Mouse (Mus musculus) heart, embryonic 12.5 days (tissue): Measurements from ENCODE around the gene Pla2g4b. TPM values are rescaled to one million over a fixed set of nuclear protein-coding genes. Genes with fewer than 3 reads are reported as not detected.

Experiments
- ATAC-seq: fragments of 200-750 bp; cut with Nextera tagmentation; 2 replicates; pipeline ENCODE4 v1.8.0; 2017; ENCODE audit warnings: moderate TSS enrichment, moderate library complexity; ENCODE audit not compliant: insufficient number of reproducible peaks, low FRiP score
- H3K27ac ChIP-seq: fragments of 300-500 bp; sonication (generic); 2 replicates; pipeline ENCODE4 v1.5.1; 2016; ENCODE audit warnings: mild to moderate bottlenecking, moderate library complexity; ENCODE audit not compliant: poor library complexity, severe bottlenecking
- H3K27me3 ChIP-seq: fragments of 300-500 bp; sonication (generic); replicated peaks from 2 replicates; pipeline ENCODE4 v1.6.1; 2016; ENCODE audit warnings: mild to moderate bottlenecking, moderate library complexity
- H3K36me3 ChIP-seq: fragments of 300-500 bp; sonication (generic); 2 replicates; pipeline ENCODE4 v1.6.1; 2016; ENCODE audit warnings: mild to moderate bottlenecking, moderate library complexity
- H3K4me1 ChIP-seq: fragments of 300-500 bp; sonication (generic); replicated peaks from 2 replicates; pipeline ENCODE4 v1.6.1; 2016; ENCODE audit warnings: mild to moderate bottlenecking
- H3K4me2 ChIP-seq: fragments of 300-500 bp; sonication (generic); 2 replicates; pipeline ENCODE4 v1.6.1; 2016; ENCODE audit warnings: mild to moderate bottlenecking, moderate library complexity
- H3K4me3 ChIP-seq: fragments of 300-500 bp; sonication (generic); 2 replicates; pipeline ENCODE4 v1.5.1; 2016; ENCODE audit warnings: mild to moderate bottlenecking
- H3K9ac ChIP-seq: fragments of 300-500 bp; sonication (generic); 2 replicates; pipeline ENCODE4 v1.6.1; 2016; ENCODE audit warnings: mild to moderate bottlenecking, moderate library complexity
- H3K9me3 ChIP-seq: fragments of 300-500 bp; sonication (generic); replicated peaks from 2 replicates; pipeline ENCODE4 v1.6.1; 2016; ENCODE audit warnings: mild to moderate bottlenecking, moderate library complexity
- WGBS: fragments of 180-500 bp; shearing (Covaris S2); methylation state at CpG from one replicate; pipeline ENCODE4 v1.1.7; 2016; 5-methylcytosine and 5-hydroxymethylcytosine counted together
- polyA plus RNA-seq: library from polyadenylated mRNA; unstranded; fragments of >200 nt; fragmentation: Nextera tagmentation; extraction: Ambion mirVana; gene quantifications from 2 replicates; pipeline ENCODE4 v1.2.1, GENCODE M21; 2016

Pla2g4b gene
- polyA plus RNA-seq, 1 experiment from 2014 or later, result 2.5 TPM

- WGBS, result 94% methylated on average over 12 of the region's 12 CpGs
- no peak overlapping the region for H3K9ac ChIP-seq
- H3K27me3 ChIP-seq, result no peaks in the 10 kb centered on the region
- H3K27ac ChIP-seq, result no peak overlapping the region
- no peak for ATAC-seq
- H3K9me3 ChIP-seq, result no peaks in the 10 kb centered on the region
- H3K36me3 ChIP-seq, result peaks cover 64% of the 10 kb centered on the region
- H3K4me1 ChIP-seq, result peaks cover 7% of the 10 kb centered on the region; the same call in 1 of the 2 replicates
- no peak overlapping the region for H3K4me3 ChIP-seq
- H3K4me2 ChIP-seq, result no peak overlapping the region
Observed at GRCm38 (mm10) chr2:120017599-120017998, 15.6 kb upstream of the Pla2g4b start.

GRCm38 (mm10) chr2:120024337-120024736 is 8.9 kb upstream of the Pla2g4b start:
- ATAC-seq, result no peak
- 59% methylated on average over 5 of the region's 5 CpGs for WGBS
- H3K4me2 ChIP-seq, result no peak overlapping the region
- H3K36me3 ChIP-seq, result peaks cover 64% of the 10 kb centered on the region
- no peak overlapping the region for H3K9ac ChIP-seq
- H3K27ac ChIP-seq, result peak overlapping the region; percentile 40
- no peaks in the 10 kb centered on the region for H3K9me3 ChIP-seq
- H3K4me3 ChIP-seq, result no peak overlapping the region
- no peaks in the 10 kb centered on the region for H3K27me3 ChIP-seq
- peaks cover 20% of the 10 kb centered on the region for H3K4me1 ChIP-seq

- peak within 1 kb of the TSS; percentile 89 for H3K27ac ChIP-seq
- no peaks in the 10 kb centered on the region for H3K9me3 ChIP-seq
- 5% methylated on average over 50 of the region's 50 CpGs for WGBS
- peak within 1 kb of the TSS; percentile 89 for H3K9ac ChIP-seq
- H3K27me3 ChIP-seq, result no peaks in the 10 kb centered on the region
- peak within 1 kb of the TSS; percentile 77 for H3K4me3 ChIP-seq
- peak; percentile 89 for ATAC-seq
- peaks cover 25% of the 10 kb centered on the region for H3K4me1 ChIP-seq
- peak within 1 kb of the TSS; percentile 77 for H3K4me2 ChIP-seq
- peaks cover 63% of the 10 kb centered on the region for H3K36me3 ChIP-seq
Observed at GRCm38 (mm10) chr2:120026984-120027949, 6.0 kb upstream of the Pla2g4b start, which contains the start of the genes Jmjd7 and Gm28042. Gene Jmjd7, plus strand, starts transcription at chr2:120027483. Gene Gm28042, plus strand, starts transcription at chr2:120027493.

- no peaks in the 10 kb centered on the region for H3K27me3 ChIP-seq
- H3K4me1 ChIP-seq, result peaks cover 25% of the 10 kb centered on the region
- H3K9me3 ChIP-seq, result no peaks in the 10 kb centered on the region
- H3K27ac ChIP-seq, result peak overlapping the region; percentile 89
- peak overlapping the region; percentile 77 for H3K4me3 ChIP-seq
- peak overlapping the region; percentile 89 for H3K9ac ChIP-seq
- 42% methylated on average over 3 of the region's 3 CpGs for WGBS
- peaks cover 63% of the 10 kb centered on the region for H3K36me3 ChIP-seq
- no peak for ATAC-seq
- H3K4me2 ChIP-seq, result peak overlapping the region; percentile 77
Observed at GRCm38 (mm10) chr2:120027950-120028331, 5.3 kb upstream of the Pla2g4b start.

GRCm38 (mm10) chr2:120030380-120030779 is 2.8 kb upstream of the Pla2g4b start:
- Histone ChIP-seq H3K9ac (no peak overlapping the region), H3K4me2 (no peak overlapping the region), H3K27me3 (no peaks in the 10 kb centered on the region), H3K27ac (no peak overlapping the region), H3K4me3 (no peak overlapping the region), H3K4me1 (peaks cover 20% of the 10 kb centered on the region), H3K36me3 (peaks cover 61% of the 10 kb centered on the region), H3K9me3 (no peaks in the 10 kb centered on the region)
- 77% methylated on average over 8 of the region's 8 CpGs for WGBS
- ATAC-seq, result no peak

GRCm38 (mm10) chr2:120033726-120034125 is 509 bp downstream of the Pla2g4b start:
- Histone ChIP-seq H3K9ac (no peak overlapping the region), H3K4me1 (0 out of 2 replicates have a peak, but pooled peaks cover 5% of the 10 kb centered on the region), H3K27me3 (no peaks in the 10 kb centered on the region), H3K4me2 (no peak overlapping the region), H3K4me3 (no peak overlapping the region), H3K36me3 (peaks cover 89% of the 10 kb centered on the region), H3K9me3 (no peaks in the 10 kb centered on the region), H3K27ac (no peak overlapping the region)
- WGBS, result 72% methylated on average over 5 of the region's 5 CpGs
- ATAC-seq, result no peak

- Histone ChIP-seq H3K9me3 (no peaks in the 10 kb centered on the region), H3K27ac (no peak overlapping the region)
- WGBS, result 91% methylated on average over 9 of the region's 9 CpGs
Observed at GRCm38 (mm10) chr2:120037744-120038143, 4.5 kb downstream of the Pla2g4b start.

GRCm38 (mm10) chr2:120040991-120041390 is 7.8 kb downstream of the Pla2g4b start:
- H3K36me3 ChIP-seq, result peaks cover 66% of the 10 kb centered on the region
- 95% methylated on average over 5 of the region's 5 CpGs for WGBS

More at GRCm38 (mm10) chr2:120037744-120038143, 4.5 kb downstream of the Pla2g4b start:
- Histone ChIP-seq H3K27me3 (no peaks in the 10 kb centered on the region), H3K4me1 (no peaks in the 10 kb centered on the region), H3K9ac (no peak overlapping the region), H3K4me2 (no peak overlapping the region), H3K4me3 (no peak overlapping the region), H3K36me3 (peaks cover 90% of the 10 kb centered on the region)
- ATAC-seq, result no peak

GRCm38 (mm10) chr2:120044101-120044603 is 10.9 kb downstream of the Pla2g4b start:
- Histone ChIP-seq H3K9ac (no peak overlapping the region), H3K27me3 (peaks cover 10% of the 10 kb centered on the region; the same call in 1 of the 2 replicates), H3K27ac (no peak overlapping the region), H3K4me2 (no peak overlapping the region), H3K9me3 (no peaks in the 10 kb centered on the region), H3K4me1 (peaks cover 9% of the 10 kb centered on the region), H3K4me3 (no peak overlapping the region), H3K36me3 (peaks cover 34% of the 10 kb centered on the region)
- no peak for ATAC-seq
- 41% methylated on average over 4 of the region's 4 CpGs for WGBS

More at GRCm38 (mm10) chr2:120040991-120041390, 7.8 kb downstream of the Pla2g4b start:
- H3K27ac ChIP-seq, result no peak overlapping the region
- H3K4me2 ChIP-seq, result no peak overlapping the region
- H3K27me3 ChIP-seq, result no peaks in the 10 kb centered on the region; the same call in 1 of the 2 replicates
- peaks cover 9% of the 10 kb centered on the region for H3K4me1 ChIP-seq
- no peak overlapping the region for H3K9ac ChIP-seq
- H3K9me3 ChIP-seq, result no peaks in the 10 kb centered on the region
- no peak for ATAC-seq
- H3K4me3 ChIP-seq, result no peak overlapping the region

- Histone ChIP-seq H3K4me2 (no peak overlapping the region), H3K36me3 (peaks cover 29% of the 10 kb centered on the region), H3K27ac (no peak overlapping the region), H3K9me3 (no peaks in the 10 kb centered on the region), H3K27me3 (peaks cover 14% of the 10 kb centered on the region; the same call in 1 of the 2 replicates), H3K4me1 (peaks cover 9% of the 10 kb centered on the region), H3K9ac (no peak overlapping the region), H3K4me3 (no peak overlapping the region)
- 72% methylated on average over 3 of the region's 3 CpGs for WGBS
- ATAC-seq, result no peak
Observed at GRCm38 (mm10) chr2:120044676-120045075, 11.5 kb downstream of the Pla2g4b start.
